Mouse (Mus musculus) activated CD4-positive, CD25-positive, alpha-beta regulatory T cell, adult 4 months (primary cell): ENCODE data around the gene Gm11565. TPM values are rescaled to one million over a fixed set of nuclear protein-coding genes. Genes with fewer than 3 reads are reported as not detected.
"Not testable (repeated sequence)": the region's sequence is repeated elsewhere in the genome, so short reads cannot be mapped to it uniquely, and the experiment has no call there.

Source experiments
- ATAC-seq: one replicate; pipeline ENCODE4 v1.8.0; 2017
- polyA plus RNA-seq, 2 experiments: library from polyadenylated mRNA; unstranded; fragments of 100-300 nt; shearing (Covaris generic); gene quantifications; one replicate each; pipeline ENCODE4 v1.2.1; 2017

Gm11565 gene
- not detected for polyA plus RNA-seq

DNA sequence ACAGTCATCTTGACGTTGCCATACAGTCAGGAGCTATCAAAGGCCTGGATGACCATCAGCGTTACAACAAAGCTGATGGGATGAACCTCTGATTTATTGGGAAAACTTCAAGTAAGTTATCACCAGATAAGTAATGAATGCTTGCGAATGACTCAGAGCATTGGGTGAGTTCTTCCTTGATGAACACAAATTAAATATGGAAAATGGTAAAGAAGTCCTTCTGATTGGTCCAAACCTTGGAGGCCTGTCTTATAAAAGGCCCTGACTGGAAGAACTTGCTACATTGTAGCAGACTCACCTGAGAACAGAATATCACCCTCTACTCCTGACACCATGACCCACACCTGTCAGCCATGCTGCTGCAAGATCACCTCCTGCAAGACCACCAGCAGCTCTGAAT is at the start of gene Gm11565:
TSS of gene Gm11565 (plus strand) at position 301 of the 400 bp plus-strand sequence.
- no peak for ATAC-seq

DNA sequence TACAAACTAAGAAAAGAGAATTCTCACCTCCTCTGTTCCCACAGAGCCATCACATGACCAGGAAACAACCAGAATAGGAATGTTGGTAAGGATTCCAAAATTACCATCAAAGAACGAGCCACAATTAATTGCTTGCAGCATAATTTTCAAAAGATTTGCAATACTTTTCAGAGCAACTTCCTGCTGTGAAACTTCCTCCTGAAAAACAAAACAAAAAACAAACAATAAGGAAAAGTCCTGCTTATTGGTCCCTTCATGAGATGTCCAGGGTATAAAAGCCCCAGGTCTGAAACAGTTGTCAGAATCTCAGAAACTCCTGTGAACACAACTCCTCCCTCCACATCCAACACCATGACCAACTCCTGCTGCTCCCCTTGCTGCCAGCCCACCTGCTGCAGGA is 41.5 kb upstream of the Gm11565 start, which contains the start of gene Krtap9-1:
TSS of gene Krtap9-1 (plus strand) at position 301 of the 400 bp plus-strand sequence.
- not testable (repeated sequence) for ATAC-seq

DNA sequence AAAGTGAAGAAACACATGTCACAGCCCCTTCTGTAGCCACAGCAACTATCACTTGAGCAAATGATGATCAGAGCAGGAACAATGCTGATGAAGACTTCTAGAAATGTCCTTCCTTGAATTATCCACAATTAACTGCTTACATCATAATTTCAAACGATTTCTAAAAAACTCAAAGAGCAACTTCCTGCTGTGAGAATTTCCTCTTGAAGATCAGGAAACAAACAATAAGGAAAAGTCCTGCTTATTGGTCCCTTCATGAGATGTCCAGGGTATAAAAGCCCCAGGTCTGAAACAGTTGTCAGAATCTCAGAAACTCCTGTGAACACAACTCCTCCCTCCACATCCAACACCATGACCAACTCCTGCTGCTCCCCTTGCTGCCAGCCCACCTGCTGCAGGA is 35.7 kb upstream of the Gm11565 start, which contains the start of gene Gm11567:
TSS of gene Gm11567 (plus strand) at position 301 of the 400 bp plus-strand sequence.
- ATAC-seq, result not testable (repeated sequence)

DNA sequence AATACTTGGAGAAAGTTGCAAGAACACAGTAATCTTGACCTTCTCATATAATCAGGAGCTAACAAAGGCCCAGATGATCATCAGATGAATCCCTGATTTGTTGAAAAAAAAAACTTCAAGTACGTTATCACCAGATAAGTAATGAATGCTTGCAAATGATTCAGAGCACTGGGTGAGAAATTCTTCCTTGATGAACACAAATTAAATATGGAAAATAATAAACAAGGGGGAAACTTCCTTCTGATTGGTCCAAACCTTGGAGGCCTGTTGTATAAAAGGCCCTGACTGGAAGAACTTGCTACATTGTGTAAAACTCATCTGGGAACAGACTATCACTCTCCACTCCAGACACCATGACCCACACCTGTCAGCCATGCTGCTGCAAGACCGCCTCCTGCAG is 6.9 kb upstream of the Gm11565 start, which contains the start of gene Krtap31-1:
TSS of gene Krtap31-1 (plus strand) at position 301 of the 400 bp plus-strand sequence.
- ATAC-seq, result no peak

- ATAC-seq, result no peak
Measured at GRCm38 (mm10) chr11:99935991-99936390, 21.4 kb downstream of the Gm11565 start, which contains the start of gene Krtap31-2. Gene Krtap31-2 (plus strand): TSS chr11:99936291.

DNA sequence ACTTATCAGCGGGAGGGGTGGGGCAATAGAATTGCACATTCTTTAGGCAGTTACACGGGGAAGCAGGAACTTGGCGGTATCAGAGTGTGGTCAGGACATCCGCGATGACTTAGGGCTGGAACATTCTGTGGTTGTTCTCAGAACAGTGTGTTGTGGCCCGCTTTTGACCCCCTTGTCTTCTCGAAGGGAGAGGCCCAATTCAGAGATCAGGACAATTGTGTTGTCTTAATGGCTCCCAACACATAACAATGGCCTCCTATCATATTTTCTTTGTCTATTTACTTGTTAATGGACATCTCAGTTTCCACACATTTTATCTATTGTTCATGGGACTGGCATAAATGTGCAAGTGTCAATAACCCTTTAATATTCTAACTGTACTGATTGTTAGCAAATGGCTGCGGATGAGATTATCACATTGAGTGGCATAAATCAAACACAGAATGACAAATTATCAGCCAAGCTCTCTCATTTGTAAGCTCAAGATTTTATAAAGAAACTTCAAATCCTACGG is 23.3 kb downstream of the Gm11565 start:
- ATAC-seq, result no peak

- no peak for ATAC-seq
Measured at GRCm38 (mm10) chr11:99948175-99948574, 33.6 kb downstream of the Gm11565 start, which contains the start of gene Krtap9-5. Gene Krtap9-5 (plus strand): TSS chr11:99948475.

GRCm38 (mm10) chr11:99964213-99964612 is 49.7 kb downstream of the Gm11565 start:
- ATAC-seq, result no peak

Other genes with a start within 250 kb of the Gm11565 start
- gene Krtap4-6, start 248.8 kb upstream of the Gm11565 start, polyA plus RNA-seq, result not detected
- not detected for gene Gm14190, start 224.0 kb upstream of the Gm11565 start, polyA plus RNA-seq
- not detected for gene Gm14180, start 180.5 kb upstream of the Gm11565 start, polyA plus RNA-seq
- gene Gm11595, start 141.8 kb upstream of the Gm11565 start, polyA plus RNA-seq, result not detected
- gene Krtap4-8, start 134.0 kb upstream of the Gm11565 start, polyA plus RNA-seq, result not detected
- gene Krtap4-9, start 129.6 kb upstream of the Gm11565 start, polyA plus RNA-seq, result not detected
- not detected for gene Gm11596, start 121.3 kb upstream of the Gm11565 start, polyA plus RNA-seq
- not detected for gene Gm11569, start 115.8 kb upstream of the Gm11565 start, polyA plus RNA-seq
- not detected for gene Gm11554, start 110.3 kb upstream of the Gm11565 start, polyA plus RNA-seq
- gene Krtap4-13, start 104.9 kb upstream of the Gm11565 start, polyA plus RNA-seq, result not detected
- gene Gm11564, start 99.1 kb upstream of the Gm11565 start, polyA plus RNA-seq, result not detected
- not detected for gene 2300003K06Rik, start 76.7 kb upstream of the Gm11565 start, polyA plus RNA-seq
- not detected for gene Krtap4-16, start 63.1 kb upstream of the Gm11565 start, polyA plus RNA-seq
- not detected for gene Gm11568, start 56.8 kb upstream of the Gm11565 start, polyA plus RNA-seq
- not detected for gene Gm11559, start 50.3 kb upstream of the Gm11565 start, polyA plus RNA-seq
- gene Krtap9-1, start 41.4 kb upstream of the Gm11565 start, polyA plus RNA-seq, result not detected
- gene Gm11567, start 35.6 kb upstream of the Gm11565 start, polyA plus RNA-seq, result not detected
- not detected for gene Krtap31-1, start 6.8 kb upstream of the Gm11565 start, polyA plus RNA-seq
- gene Krtap31-2, start 21.5 kb downstream of the Gm11565 start, polyA plus RNA-seq, result not detected
- gene Krtap9-5, start 33.7 kb downstream of the Gm11565 start, polyA plus RNA-seq, result not detected
- not detected for gene Krtap29-1, start 64.3 kb downstream of the Gm11565 start, polyA plus RNA-seq
- not detected for gene Krtap16-1, start 71.8 kb downstream of the Gm11565 start, polyA plus RNA-seq
- not detected for gene Krtap17-1, start 79.2 kb downstream of the Gm11565 start, polyA plus RNA-seq
- not detected for gene Krt33a, start 101.5 kb downstream of the Gm11565 start, polyA plus RNA-seq
- not detected for gene Krt33b, start 115.1 kb downstream of the Gm11565 start, polyA plus RNA-seq
- gene Krt34, start 126.8 kb downstream of the Gm11565 start, polyA plus RNA-seq, result not detected
- not detected for gene Krt31, start 135.8 kb downstream of the Gm11565 start, polyA plus RNA-seq
- gene Krt32, start 173.5 kb downstream of the Gm11565 start, polyA plus RNA-seq, result not detected
- gene Krt35, start 181.5 kb downstream of the Gm11565 start, polyA plus RNA-seq, result not detected
- gene Krt36, start 190.9 kb downstream of the Gm11565 start, polyA plus RNA-seq, result not detected
- gene Krt13, start 206.8 kb downstream of the Gm11565 start, polyA plus RNA-seq, result not detected
- gene Krt15, start 221.2 kb downstream of the Gm11565 start, polyA plus RNA-seq, result not detected
- not detected for gene Krt19, start 233.9 kb downstream of the Gm11565 start, polyA plus RNA-seq